Mouse (Mus musculus) 3T3-L1 (cell line): ENCODE results near the gene Zfpm1.

Experiments used
- DNase-seq: peaks from one replicate; pipeline ENCODE4 v3.0.0-alpha.2; 2015; ENCODE audit warnings: low read depth, low spot score

The Zfpm1 gene

GRCm38 (mm10) chr8:122282035-122282358, at the start of gene Zfpm1:
Gene Zfpm1 (plus strand): TSS chr8:122282141.
- no peak for DNase-seq

- DNase-seq: no peak
These were observed 47.9 kb upstream of the Zfpm1 start for GRCm38 (mm10) chr8:122234055-122234454.

- DNase-seq: no peak
These were observed 45.4 kb upstream of the Zfpm1 start for GRCm38 (mm10) chr8:122236521-122236920.

- DNase-seq: no peak
These were observed 43.7 kb upstream of the Zfpm1 start for GRCm38 (mm10) chr8:122238225-122238624.

- no peak for DNase-seq
These were observed 43.2 kb upstream of the Zfpm1 start for GRCm38 (mm10) chr8:122238731-122239130.

GRCm38 (mm10) chr8:122240241-122241026, 41.5 kb upstream of the Zfpm1 start:
- DNase-seq: no peak

- DNase-seq: no peak
These were observed 38.6 kb upstream of the Zfpm1 start for GRCm38 (mm10) chr8:122243310-122243709.

GRCm38 (mm10) chr8:122245161-122245560, 36.8 kb upstream of the Zfpm1 start:
- no peak for DNase-seq

- peak; percentile 54 for DNase-seq
These were observed 35.4 kb upstream of the Zfpm1 start for GRCm38 (mm10) chr8:122246257-122247211.

- no peak for DNase-seq
These were observed 30.2 kb upstream of the Zfpm1 start for GRCm38 (mm10) chr8:122251739-122252138.

- DNase-seq: no peak
These were observed 29.6 kb upstream of the Zfpm1 start for GRCm38 (mm10) chr8:122252366-122252765.

- DNase-seq: peak; percentile 66
These were observed 22.6 kb upstream of the Zfpm1 start for GRCm38 (mm10) chr8:122259351-122259750.

GRCm38 (mm10) chr8:122260755-122261154, 21.2 kb upstream of the Zfpm1 start:
- no peak for DNase-seq

GRCm38 (mm10) chr8:122262835-122263234, 19.1 kb upstream of the Zfpm1 start:
- DNase-seq: no peak

GRCm38 (mm10) chr8:122264243-122264642, 17.7 kb upstream of the Zfpm1 start:
- DNase-seq: no peak

- no peak for DNase-seq
These were observed 16.4 kb upstream of the Zfpm1 start for GRCm38 (mm10) chr8:122265522-122265921.

- no peak for DNase-seq
These were observed 15.1 kb upstream of the Zfpm1 start for GRCm38 (mm10) chr8:122266867-122267266.

- no peak for DNase-seq
These were observed 13.1 kb upstream of the Zfpm1 start for GRCm38 (mm10) chr8:122268861-122269260.

- peak; percentile 43 for DNase-seq
These were observed 12.5 kb upstream of the Zfpm1 start for GRCm38 (mm10) chr8:122269404-122269803.

- DNase-seq: no peak
These were observed 11.4 kb upstream of the Zfpm1 start for GRCm38 (mm10) chr8:122270555-122270954.

- peak; percentile 83 for DNase-seq
These were observed 8.8 kb upstream of the Zfpm1 start for GRCm38 (mm10) chr8:122273152-122273551.

- no peak for DNase-seq
These were observed 8.1 kb upstream of the Zfpm1 start for GRCm38 (mm10) chr8:122273826-122274225.
